Mouse (Mus musculus) lung, adult 2 months (tissue): Measurements from ENCODE around the gene Cep55. TPM values are rescaled to one million over a fixed set of nuclear protein-coding genes. Genes with fewer than 3 reads are reported as not detected.

Experiments
- DNase-seq: peaks from one replicate; pipeline ENCODE4 v3.0.0; 2022
- H3K4me1 ChIP-seq: fragments of 200-500 bp; 2 replicates; pipeline ENCODE4 v1.6.1; 2011; ENCODE audit warnings: low read length; ENCODE audit not compliant: control insufficient read depth, insufficient read depth
- H3K4me3 ChIP-seq: fragments of 200-500 bp; replicated peaks from 2 replicates; pipeline ENCODE3; 2011; ENCODE audit warnings: low read depth, mild to moderate bottlenecking, control low read depth, low read length; ENCODE audit errors: extremely low read depth
- CTCF ChIP-seq: fragments of 200-500 bp; IDR thresholded peaks from 2 replicates; pipeline ENCODE4 v1.5.1; 2011; ENCODE audit warnings: mild to moderate bottlenecking, low read length, control low read depth; ENCODE audit not compliant: insufficient read depth
- POLR2A ChIP-seq: fragments of 200-500 bp; IDR thresholded peaks from 2 replicates; pipeline ENCODE4 v1.6.1; 2011; ENCODE audit warnings: low read depth, mild to moderate bottlenecking, control low read depth, low read length, borderline replicate concordance; ENCODE audit errors: extremely low read depth
- WGBS: fragments of 180-500 bp; shearing (Covaris S2); methylation state at CpG from one replicate; pipeline ENCODE4 v1.1.7; 2018; 5-methylcytosine and 5-hydroxymethylcytosine counted together
- polyA plus RNA-seq: library from polyadenylated mRNA; depleted of rRNA; stranded (reverse); fragments of >200 nt; gene quantifications from 2 replicates; pipeline ENCODE4 v1.2.3, GENCODE M21; 2012

Cep55 gene
- polyA plus RNA-seq, 1 experiment: 0.40 TPM

- WGBS: 81% methylated on average over 4 of the region's 4 CpGs
- TF ChIP-seq POLR2A (no peak), CTCF (no peak)
These were observed 31.0 kb downstream of the Cep55 start for GRCm38 (mm10) chr19:38085841-38086240.

GRCm38 (mm10) chr19:38086948-38087551, 32.2 kb downstream of the Cep55 start:
- no peak for DNase-seq
- Histone ChIP-seq H3K4me1 (no peaks in the 10 kb centered on the region), H3K4me3 (no peak overlapping the region)
- peak; percentile 37; the same call in 1 of the 2 replicates for TF ChIP-seq CTCF
- no peak for TF ChIP-seq POLR2A
- 39% methylated on average over 11 of the region's 11 CpGs for WGBS

More at GRCm38 (mm10) chr19:38085841-38086240, 31.0 kb downstream of the Cep55 start:
- no peak overlapping the region for H3K4me3 ChIP-seq
- no peak for DNase-seq
- no peaks in the 10 kb centered on the region for H3K4me1 ChIP-seq

- no peak for DNase-seq
- WGBS: 62% methylated on average over 8 of the region's 8 CpGs
- no peak overlapping the region for H3K4me3 ChIP-seq
- no peak for TF ChIP-seq POLR2A
- no peak for TF ChIP-seq CTCF
- no peaks in the 10 kb centered on the region for H3K4me1 ChIP-seq
These were observed 34.5 kb downstream of the Cep55 start for GRCm38 (mm10) chr19:38089358-38089757.

- TF ChIP-seq POLR2A (no peak), CTCF (no peak)
- Histone ChIP-seq H3K4me1 (no peaks in the 10 kb centered on the region), H3K4me3 (no peak overlapping the region)
- 57% methylated on average over 4 of the region's 4 CpGs for WGBS
- no peak for DNase-seq
These were observed 36.7 kb downstream of the Cep55 start for GRCm38 (mm10) chr19:38091512-38091985.

- Histone ChIP-seq H3K4me3 (no peak overlapping the region), H3K4me1 (no peaks in the 10 kb centered on the region)
- no peak for DNase-seq
- 10% methylated on average over 4 of the region's 4 CpGs for WGBS
- no peak for TF ChIP-seq CTCF
- TF ChIP-seq POLR2A: no peak
These were observed 41.4 kb downstream of the Cep55 start for GRCm38 (mm10) chr19:38096231-38096630.

- peak; percentile 45 for DNase-seq
- H3K4me3 ChIP-seq: peak within 1 kb of the TSS; percentile 74
- WGBS: 1% methylated on average over 77 of the region's 77 CpGs
- H3K4me1 ChIP-seq: no peaks in the 10 kb centered on the region
- TF ChIP-seq POLR2A: peak; percentile 33; the same call in 1 of the 2 replicates
- TF ChIP-seq CTCF: no peak
These were observed 42.3 kb downstream of the Cep55 start, which contains the start of gene Ffar4 for GRCm38 (mm10) chr19:38096858-38097758. Gene Ffar4, plus strand, starts transcription at chr19:38097071.

GRCm38 (mm10) chr19:38107871-38108270, 53.1 kb downstream of the Cep55 start:
- no peak overlapping the region for H3K4me3 ChIP-seq
- DNase-seq: no peak
- TF ChIP-seq CTCF (no peak), POLR2A (no peak)
- no peaks in the 10 kb centered on the region for H3K4me1 ChIP-seq
- 89% methylated on average over 4 of the region's 4 CpGs for WGBS

GRCm38 (mm10) chr19:38109506-38110242, 54.9 kb downstream of the Cep55 start:
- WGBS: 86% methylated on average over 15 of the region's 15 CpGs
- TF ChIP-seq POLR2A (no peak), CTCF (no peak)

GRCm38 (mm10) chr19:38111056-38111455, 56.2 kb downstream of the Cep55 start:
- H3K4me1 ChIP-seq: no peaks in the 10 kb centered on the region
- DNase-seq: no peak
- H3K4me3 ChIP-seq: no peak overlapping the region
- TF ChIP-seq POLR2A (no peak), CTCF (no peak)
- WGBS: 71% methylated on average over 8 of the region's 8 CpGs

More at GRCm38 (mm10) chr19:38109506-38110242, 54.9 kb downstream of the Cep55 start:
- Histone ChIP-seq H3K4me1 (no peaks in the 10 kb centered on the region), H3K4me3 (no peak overlapping the region)
- no peak for DNase-seq
